Mouse (Mus musculus) T-cell, adult 2 months (primary cell): Measurements from ENCODE around the gene Lingo2.

ENCODE experiments used
- DNase-seq: peaks from one replicate; pipeline ENCODE4 v3.0.0; 2022; ENCODE audit warnings: low spot score

Lingo2 gene

GRCm38 (mm10) chr4:36951150-36951954, at the start of gene Lingo2:
Lingo2 (minus strand) TSS chr4:36951747.
- DNase-seq, result no peak

- DNase-seq, result no peak
These were observed 21.8 kb upstream of the Lingo2 start for GRCm38 (mm10) chr4:36973358-36973757.

- DNase-seq, result no peak
These were observed 1.2 kb upstream of the Lingo2 start for GRCm38 (mm10) chr4:36952431-36953429.

- no peak for DNase-seq
These were observed 338 bp upstream of the Lingo2 start for GRCm38 (mm10) chr4:36951955-36952215.

GRCm38 (mm10) chr4:36950790-36951149, 777 bp downstream of the Lingo2 start:
- DNase-seq, result no peak

- DNase-seq, result no peak
These were observed 1.4 kb downstream of the Lingo2 start for GRCm38 (mm10) chr4:36950021-36950751.

GRCm38 (mm10) chr4:36890810-36891209, 60.7 kb downstream of the Lingo2 start:
- DNase-seq, result no peak

- DNase-seq, result no peak
These were observed 61.2 kb downstream of the Lingo2 start for GRCm38 (mm10) chr4:36890365-36890764.

GRCm38 (mm10) chr4:36874781-36875180, 76.8 kb downstream of the Lingo2 start:
- DNase-seq, result no peak

GRCm38 (mm10) chr4:36824982-36825381, 126.6 kb downstream of the Lingo2 start:
- no peak for DNase-seq

- no peak for DNase-seq
These were observed 129.6 kb downstream of the Lingo2 start for GRCm38 (mm10) chr4:36821914-36822313.

GRCm38 (mm10) chr4:36775088-36775487, 176.5 kb downstream of the Lingo2 start:
- no peak for DNase-seq

- no peak for DNase-seq
These were observed 220.9 kb downstream of the Lingo2 start for GRCm38 (mm10) chr4:36730691-36731090.

- DNase-seq, result no peak
These were observed 235.1 kb downstream of the Lingo2 start for GRCm38 (mm10) chr4:36716411-36716810.

- DNase-seq, result no peak
These were observed 252.7 kb downstream of the Lingo2 start for GRCm38 (mm10) chr4:36698888-36699287.

GRCm38 (mm10) chr4:36696810-36697209, 254.7 kb downstream of the Lingo2 start:
- DNase-seq, result no peak

GRCm38 (mm10) chr4:36659920-36660319, 291.6 kb downstream of the Lingo2 start:
- no peak for DNase-seq

GRCm38 (mm10) chr4:36647753-36648152, 303.8 kb downstream of the Lingo2 start:
- DNase-seq, result no peak

GRCm38 (mm10) chr4:36635666-36636065, 315.9 kb downstream of the Lingo2 start:
- no peak for DNase-seq

- no peak for DNase-seq
These were observed 374.7 kb downstream of the Lingo2 start for GRCm38 (mm10) chr4:36576801-36577200.

GRCm38 (mm10) chr4:36576256-36576655, 375.3 kb downstream of the Lingo2 start:
- no peak for DNase-seq

- DNase-seq, result no peak
These were observed 385.0 kb downstream of the Lingo2 start for GRCm38 (mm10) chr4:36566544-36566943.
